Mouse (Mus musculus) liver, embryonic 13.5 days (tissue): ENCODE measurements around the gene Ensa. TPM values are rescaled to one million over a fixed set of nuclear protein-coding genes. Genes with fewer than 3 reads are reported as not detected.
"Not testable (repeated sequence)": the region's sequence is repeated elsewhere in the genome, so short reads cannot be mapped to it uniquely, and the experiment has no call there.

Experiments used
- ATAC-seq: fragments of 200-750 bp; cut with Nextera tagmentation; 2 replicates; pipeline ENCODE4 v1.8.0; 2017; ENCODE audit warnings: low read depth, mild to moderate bottlenecking, moderate number of reproducible peaks, moderate library complexity
- DNase-seq: peaks from one replicate; pipeline ENCODE4 v3.0.0; 2022
- H3K27ac ChIP-seq: fragments of 300-500 bp; sonication (generic); 2 replicates; pipeline ENCODE4 v1.5.1; 2015; ENCODE audit warnings: moderate library complexity, mild to moderate bottlenecking, inconsistent platforms
- H3K27me3 ChIP-seq: fragments of 300-500 bp; sonication (generic); 2 replicates; pipeline ENCODE4 v1.6.1; 2015; ENCODE audit warnings: mild to moderate bottlenecking, inconsistent platforms
- H3K36me3 ChIP-seq: fragments of 300-500 bp; sonication (generic); 2 replicates; pipeline ENCODE4 v1.6.1; 2015; ENCODE audit warnings: mild to moderate bottlenecking, inconsistent platforms
- H3K4me1 ChIP-seq: fragments of 300-500 bp; sonication (generic); replicated peaks from 2 replicates; pipeline ENCODE4 v1.6.1; 2015; ENCODE audit warnings: inconsistent platforms
- H3K4me2 ChIP-seq: fragments of 300-500 bp; sonication (generic); 2 replicates; pipeline ENCODE4 v1.6.1; 2015; ENCODE audit warnings: inconsistent platforms, mild to moderate bottlenecking, moderate library complexity
- H3K4me3 ChIP-seq: fragments of 300-500 bp; sonication (generic); replicated peaks from 2 replicates; pipeline ENCODE4 v1.5.1; 2015; ENCODE audit warnings: mild to moderate bottlenecking, inconsistent platforms
- H3K9ac ChIP-seq: fragments of 300-500 bp; sonication (generic); 2 replicates; pipeline ENCODE4 v1.6.1; 2015; ENCODE audit warnings: mild to moderate bottlenecking, inconsistent platforms
- H3K9me3 ChIP-seq: fragments of 300-500 bp; sonication (generic); replicated peaks from 2 replicates; pipeline ENCODE4 v1.6.1; 2016; ENCODE audit warnings: inconsistent platforms
- WGBS: fragments of 180-500 bp; shearing (Covaris S2); methylation state at CpG from one replicate; pipeline ENCODE4 v1.1.7; 2015; ENCODE audit not compliant: insufficient replicate concordance; 5-methylcytosine and 5-hydroxymethylcytosine counted together
- polyA plus RNA-seq: library from polyadenylated mRNA; unstranded; fragments of >200 nt; fragmentation: Nextera tagmentation; extraction: Ambion mirVana; gene quantifications from 2 replicates; pipeline ENCODE4 v1.2.1, GENCODE M21; 2015

The Ensa gene
- 33.4 and 36.8 TPM in 2 replicates for polyA plus RNA-seq

- Histone ChIP-seq H3K4me3 (peak within 1 kb of the TSS; percentile 76), H3K27ac (peak within 1 kb of the TSS; percentile 87), H3K36me3 (peaks cover 47% of the 10 kb centered on the region), H3K27me3 (no peaks in the 10 kb centered on the region), H3K4me2 (peak within 1 kb of the TSS; percentile 74), H3K9me3 (no peaks in the 10 kb centered on the region), H3K9ac (peak within 1 kb of the TSS; percentile 80), H3K4me1 (peaks cover 38% of the 10 kb centered on the region)
- DNase-seq (peak; percentile 98), ATAC-seq (peak; percentile 97)
- under 1% methylated on average over 44 of the region's 44 CpGs for WGBS
Measured at GRCm38 (mm10) chr3:95624628-95625503, at the start of gene Ensa. Gene Ensa, plus strand, starts transcription at chr3:95624993.

- DNase-seq (no peak), ATAC-seq (peak; percentile 30)
- Histone ChIP-seq H3K4me3 (peak overlapping the region; percentile 78), H3K4me1 (peaks cover 18% of the 10 kb centered on the region), H3K27me3 (no peaks in the 10 kb centered on the region), H3K4me2 (peak overlapping the region; percentile 69), H3K9ac (peak overlapping the region; percentile 70), H3K27ac (peak overlapping the region; percentile 92), H3K9me3 (no peaks in the 10 kb centered on the region), H3K36me3 (peaks cover 22% of the 10 kb centered on the region)
- 47% methylated on average over 8 of the region's 8 CpGs for WGBS
Measured at GRCm38 (mm10) chr3:95587754-95588603, 36.8 kb upstream of the Ensa start.

- H3K4me2 ChIP-seq = peak within 1 kb of the TSS; percentile 69
- H3K4me1 ChIP-seq = peaks cover 18% of the 10 kb centered on the region
- ATAC-seq (peak; percentile 100), DNase-seq (peak; percentile 94)
- peaks cover 28% of the 10 kb centered on the region for H3K36me3 ChIP-seq
- H3K9me3 ChIP-seq = no peaks in the 10 kb centered on the region
- no peaks in the 10 kb centered on the region for H3K27me3 ChIP-seq
- WGBS = under 1% methylated on average over 12 of the region's 12 CpGs
- peak within 1 kb of the TSS; percentile 78 for H3K4me3 ChIP-seq
- H3K9ac ChIP-seq = peak within 1 kb of the TSS; percentile 80
- peak within 1 kb of the TSS; percentile 92 for H3K27ac ChIP-seq
Measured at GRCm38 (mm10) chr3:95588604-95589086, 36.1 kb upstream of the Ensa start, which contains the start of gene Golph3l. Gene Golph3l, plus strand, starts transcription at chr3:95588934.

- Histone ChIP-seq H3K4me2 (no peak overlapping the region), H3K36me3 (peaks cover 46% of the 10 kb centered on the region), H3K9ac (no peak overlapping the region), H3K9me3 (no peaks in the 10 kb centered on the region), H3K27ac (no peak overlapping the region; the same call in 1 of the 2 replicates), H3K4me3 (no peak overlapping the region), H3K27me3 (no peaks in the 10 kb centered on the region), H3K4me1 (no peaks in the 10 kb centered on the region)
- ATAC-seq (no peak), DNase-seq (no peak)
Measured at GRCm38 (mm10) chr3:95598734-95599133, 26.1 kb upstream of the Ensa start.

GRCm38 (mm10) chr3:95601287-95601686 is 23.5 kb upstream of the Ensa start:
- Histone ChIP-seq H3K9me3 (no peaks in the 10 kb centered on the region), H3K4me2 (no peak overlapping the region), H3K9ac (no peak overlapping the region), H3K4me3 (no peak overlapping the region), H3K4me1 (no peaks in the 10 kb centered on the region), H3K27ac (no peak overlapping the region), H3K36me3 (peaks cover 46% of the 10 kb centered on the region), H3K27me3 (no peaks in the 10 kb centered on the region)
- ATAC-seq (no peak), DNase-seq (no peak)
- 86% methylated on average over 3 of the region's 3 CpGs for WGBS

GRCm38 (mm10) chr3:95606096-95606495 is 18.7 kb upstream of the Ensa start:
- ATAC-seq (no peak), DNase-seq (no peak)
- peaks cover 60% of the 10 kb centered on the region for H3K36me3 ChIP-seq
- no peak overlapping the region for H3K4me3 ChIP-seq
- H3K9me3 ChIP-seq = no peaks in the 10 kb centered on the region
- H3K27me3 ChIP-seq = no peaks in the 10 kb centered on the region
- no peaks in the 10 kb centered on the region for H3K4me1 ChIP-seq
- WGBS = 93% methylated on average over 3 of the region's 3 CpGs
- H3K27ac ChIP-seq = no peak overlapping the region
- no peak overlapping the region for H3K9ac ChIP-seq
- H3K4me2 ChIP-seq = no peak overlapping the region

GRCm38 (mm10) chr3:95609195-95609594 is 15.6 kb upstream of the Ensa start:
- H3K36me3 ChIP-seq = peaks cover 70% of the 10 kb centered on the region
- H3K4me1 ChIP-seq = no peaks in the 10 kb centered on the region
- no peak overlapping the region for H3K27ac ChIP-seq
- H3K9ac ChIP-seq = no peak overlapping the region
- H3K9me3 ChIP-seq = no peaks in the 10 kb centered on the region
- H3K27me3 ChIP-seq = no peaks in the 10 kb centered on the region
- ATAC-seq (no peak), DNase-seq (no peak)
- no peak overlapping the region for H3K4me2 ChIP-seq
- 43% methylated on average over 3 of the region's 3 CpGs for WGBS
- H3K4me3 ChIP-seq = no peak overlapping the region

GRCm38 (mm10) chr3:95613996-95614395 is 10.8 kb upstream of the Ensa start:
- Histone ChIP-seq H3K4me2 (no peak overlapping the region), H3K36me3 (peaks cover 70% of the 10 kb centered on the region), H3K9me3 (no peaks in the 10 kb centered on the region), H3K27ac (no peak overlapping the region), H3K4me3 (no peak overlapping the region), H3K4me1 (no peaks in the 10 kb centered on the region), H3K9ac (no peak overlapping the region), H3K27me3 (no peaks in the 10 kb centered on the region)
- WGBS = 79% methylated on average over 1 of the region's 1 CpGs
- no peak for DNase-seq
- ATAC-seq = no peak

GRCm38 (mm10) chr3:95618511-95618910 is 6.3 kb upstream of the Ensa start:
- ATAC-seq (no peak), DNase-seq (no peak)
- H3K4me2 ChIP-seq = no peak overlapping the region
- no peak overlapping the region for H3K9ac ChIP-seq
- H3K4me1 ChIP-seq = peaks cover 3% of the 10 kb centered on the region
- H3K36me3 ChIP-seq = peaks cover 62% of the 10 kb centered on the region
- H3K27me3 ChIP-seq = no peaks in the 10 kb centered on the region
- H3K4me3 ChIP-seq = no peak overlapping the region
- no peaks in the 10 kb centered on the region for H3K9me3 ChIP-seq
- no peak overlapping the region for H3K27ac ChIP-seq
- 88% methylated on average over 1 of the region's 1 CpGs for WGBS

- 76% methylated on average over 1 of the region's 1 CpGs for WGBS
- Histone ChIP-seq H3K4me2 (no peak overlapping the region), H3K4me3 (no peak overlapping the region), H3K36me3 (peaks cover 45% of the 10 kb centered on the region), H3K9me3 (no peaks in the 10 kb centered on the region), H3K27ac (no peak overlapping the region), H3K4me1 (peaks cover 16% of the 10 kb centered on the region), H3K9ac (no peak overlapping the region), H3K27me3 (no peaks in the 10 kb centered on the region)
- ATAC-seq = no peak
- no peak for DNase-seq
Measured at GRCm38 (mm10) chr3:95621241-95621640, 3.6 kb upstream of the Ensa start.

- ATAC-seq, H3K4me3 ChIP-seq, DNase-seq, H3K27me3 ChIP-seq, H3K9ac ChIP-seq, H3K27ac ChIP-seq, H3K4me2 ChIP-seq, H3K9me3 ChIP-seq: not testable (repeated sequence)
- 91% methylated on average over 20 of the region's 20 CpGs for WGBS
- Histone ChIP-seq H3K36me3 (peaks cover 45% of the 10 kb centered on the region), H3K4me1 (peaks cover 28% of the 10 kb centered on the region)
Measured at GRCm38 (mm10) chr3:95622421-95622820, 2.4 kb upstream of the Ensa start.
